Mouse (Mus musculus) E14TG2a.4 (cell line): ENCODE results near the gene Begain.

Source experiments
- CTCF ChIP-seq: conservative IDR thresholded peaks from 2 replicates; pipeline ENCODE4 v1.5.1; 2014; ENCODE audit warnings: low read length
- POU5F1 ChIP-seq: IDR thresholded peaks from 2 replicates; pipeline ENCODE4 v1.6.1; 2014; ENCODE audit warnings: low read length, borderline replicate concordance

- no peak for TF ChIP-seq CTCF
- TF ChIP-seq POU5F1, result no peak
Observed at GRCm38 (mm10) chr12:109039311-109039710, 28.7 kb downstream of the Begain start.
